Mouse (Mus musculus) heart, postnatal 10 days (tissue): ENCODE data around the gene Fam20a. TPM values are rescaled to one million over a fixed set of nuclear protein-coding genes. Genes with fewer than 3 reads are reported as not detected.
A peak's percentile ranks its signal among the peaks of the same experiment; 100 is the strongest.

Source experiments
- DNase-seq, 2 experiments: peaks; one replicate each; pipeline ENCODE4 v3.0.0; 2021
- intact Hi-C: fragments of 180-260 bp; cut with DNase I; formaldehyde crosslinking; loops from one replicate; pipeline ENCODE4 v1.15.1; 2025
- total RNA-seq, 2 experiments: library from RNA; stranded (reverse); gene quantifications; 2 replicates each; pipeline ENCODE4 v1.2.3; 2021

Gene Fam20a
- total RNA-seq: 1 to 10 TPM; 6.2 to 7.6 TPM

DNA sequence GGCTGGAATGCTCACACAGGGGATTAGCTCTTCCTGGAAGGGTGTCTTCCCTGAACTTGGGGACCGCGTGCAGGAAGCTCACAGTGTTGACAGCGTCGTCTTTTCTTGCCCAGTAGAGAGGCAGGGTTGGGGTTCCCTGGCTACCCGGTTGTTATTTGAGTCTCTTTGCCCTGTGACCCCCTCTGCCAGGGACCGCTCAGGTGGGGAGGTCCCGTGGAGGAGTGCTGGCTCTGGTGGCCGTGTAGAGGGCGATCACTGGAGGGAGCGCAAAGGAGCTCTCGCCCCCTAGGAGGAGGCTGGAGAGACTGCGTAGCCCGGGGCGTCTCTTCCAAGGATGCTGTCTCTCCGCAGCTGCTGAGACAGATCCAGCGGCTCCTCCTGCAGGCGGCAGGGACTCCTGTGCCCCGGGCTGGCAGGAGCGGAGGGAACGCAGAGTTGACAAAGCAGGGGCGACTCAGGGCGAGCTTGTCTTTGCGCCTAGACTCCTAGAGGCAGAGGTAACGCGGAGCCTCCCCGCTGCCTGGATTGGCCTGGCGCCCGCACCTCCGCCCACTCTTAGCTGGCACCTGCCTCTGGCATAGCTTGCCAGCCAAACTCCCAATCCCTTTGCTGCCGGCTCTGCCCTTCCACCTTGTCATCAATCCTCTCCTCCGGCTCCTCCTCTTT, at the start of gene Fam20a:
Gene Fam20a (minus strand): TSS at position 499 of the 666 bp plus-strand sequence.
- peak; percentile 81 to 82 for DNase-seq
- intact Hi-C loops: loop anchor here (1.0 to 2.0 kb wide), 2 partner anchors 51 to 138 kb away; no protein-coding TSS in a partner anchor

DNA sequence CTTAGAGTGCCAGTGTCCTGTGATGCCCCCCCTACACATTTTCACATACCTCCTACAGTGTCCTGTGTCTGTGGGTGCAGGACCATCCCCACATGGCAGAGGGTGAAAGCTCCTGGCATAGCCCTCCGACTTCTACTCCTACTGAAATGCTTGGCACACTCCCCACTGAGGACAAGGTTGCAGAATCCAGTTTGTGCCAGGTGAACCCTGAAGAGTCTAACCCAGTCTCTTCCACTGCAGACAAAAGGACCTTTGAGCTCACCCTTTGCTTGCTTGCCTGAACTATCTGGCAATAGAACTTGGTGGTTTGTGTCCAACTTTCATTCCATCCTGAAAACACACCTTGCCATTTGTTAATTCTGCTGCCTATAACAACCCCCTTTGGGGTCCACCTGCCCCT, 49.3 kb upstream of the Fam20a start:
- intact Hi-C loops: no loop called here
- DNase-seq: no peak

DNA sequence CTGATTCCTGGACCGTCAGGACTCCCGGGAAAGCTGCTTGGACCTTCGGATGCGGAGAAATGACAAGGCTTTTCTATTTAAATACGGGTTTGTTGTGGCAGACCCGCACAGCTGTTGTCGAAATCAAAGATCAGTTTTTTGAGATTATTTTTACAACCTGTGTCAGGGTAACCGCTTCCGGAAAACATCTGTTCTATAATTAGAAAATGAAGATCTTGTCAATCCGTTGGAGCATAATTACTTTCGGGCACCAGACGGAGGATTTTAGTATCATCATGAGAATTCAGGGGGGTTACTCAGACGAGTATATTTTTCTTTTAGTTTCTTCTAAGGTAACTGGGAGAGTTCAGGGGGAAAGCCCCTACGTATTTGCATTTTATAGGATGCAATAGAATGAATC, 48.1 kb upstream of the Fam20a start:
- DNase-seq: no peak
- intact Hi-C loops: no loop called here

DNA sequence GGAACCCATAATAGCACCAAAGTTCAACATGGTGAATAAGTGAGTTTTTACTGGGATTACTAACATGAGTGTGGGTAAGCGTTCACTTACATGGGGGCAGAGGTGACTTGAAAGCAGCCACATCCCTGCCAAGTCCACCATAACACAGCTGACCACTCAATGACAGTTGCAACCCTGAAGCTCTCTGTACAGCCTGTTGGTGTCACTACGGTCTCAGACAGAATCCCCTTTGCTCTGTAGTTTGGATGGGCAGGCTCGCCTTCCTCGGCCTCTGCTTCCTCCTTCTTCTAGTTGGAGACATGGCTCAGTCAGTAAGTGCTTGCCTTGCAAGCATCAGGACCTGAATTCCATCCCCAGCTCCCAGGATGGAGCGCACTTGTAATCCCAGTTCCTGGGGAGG, 47.0 kb upstream of the Fam20a start:
- DNase-seq: no peak
- intact Hi-C loops: no loop called here

DNA sequence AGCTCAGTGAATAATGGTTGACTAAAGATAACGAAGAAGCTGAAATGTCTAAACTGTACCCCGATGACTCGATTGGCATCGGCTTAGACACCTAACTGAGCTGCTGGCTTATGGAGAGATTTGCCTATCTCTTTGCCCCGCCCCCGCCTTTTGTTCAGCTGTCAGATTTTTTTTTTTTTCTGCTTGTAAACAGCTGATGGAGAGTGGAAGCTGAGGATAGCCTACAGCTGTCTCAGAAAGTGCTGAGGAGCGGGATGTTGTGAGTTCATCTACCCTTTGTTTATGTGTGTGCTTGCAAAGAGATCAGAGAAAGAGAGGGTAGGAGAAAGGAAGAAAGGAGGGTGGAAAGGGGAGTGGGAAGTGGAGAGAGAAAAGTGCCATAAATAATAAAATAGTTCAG, 38.0 kb upstream of the Fam20a start:
- intact Hi-C loops: no loop called here
- no peak for DNase-seq

DNA sequence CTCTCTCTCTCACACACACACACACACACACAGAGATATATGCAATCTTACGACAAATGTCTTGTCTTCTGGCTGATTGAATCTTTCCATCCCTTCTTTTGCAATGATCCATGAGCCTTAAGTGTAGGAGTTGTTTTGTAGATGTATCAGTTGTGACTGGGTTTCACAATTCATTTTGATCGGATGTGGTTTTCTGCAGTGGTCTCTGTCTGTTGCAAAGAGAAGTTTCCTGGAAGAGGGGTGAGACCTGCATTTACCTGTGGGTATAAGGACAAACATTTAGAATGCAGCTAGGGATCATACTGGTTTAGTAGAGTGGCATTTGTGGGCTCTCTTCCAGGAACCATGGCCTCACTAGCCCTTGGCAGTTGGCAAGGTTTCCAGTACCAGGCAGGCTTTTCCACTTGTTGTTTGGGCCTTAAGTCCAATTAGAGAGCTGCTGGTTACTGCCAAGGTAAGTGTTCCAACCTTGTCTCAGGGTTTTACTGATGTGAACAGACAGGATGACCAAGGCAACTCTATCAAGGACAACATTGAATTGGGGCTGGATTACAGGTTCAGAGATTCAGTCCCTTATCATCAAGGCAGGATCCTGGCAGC, 36.6 kb upstream of the Fam20a start:
- peak; percentile 23 to 40 for DNase-seq
- intact Hi-C loops: no loop called here

DNA sequence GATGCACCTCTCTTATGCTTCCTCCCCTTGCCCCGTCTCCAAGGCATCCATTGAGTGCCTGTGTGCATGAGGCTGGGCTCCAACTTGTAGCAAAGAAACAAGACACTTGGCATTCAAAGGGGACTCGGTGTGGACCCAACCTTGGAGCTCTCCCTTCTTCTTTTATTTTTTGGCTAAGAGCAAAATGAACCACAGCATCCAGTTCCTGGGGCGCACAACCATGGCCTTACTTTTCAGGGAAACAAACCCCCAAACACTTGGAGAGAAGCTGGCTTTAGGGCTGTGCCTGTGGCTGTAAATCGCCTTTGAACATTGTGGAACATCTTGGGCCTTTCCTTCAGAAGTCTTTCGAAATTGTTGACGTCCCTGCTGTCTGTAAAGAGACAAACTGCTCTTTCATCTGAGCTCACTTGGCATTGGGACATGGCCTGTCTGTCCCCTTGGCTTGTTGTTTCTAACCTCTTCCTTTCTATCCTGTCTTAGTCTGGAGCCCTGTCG, 32.1 kb upstream of the Fam20a start:
- no peak for DNase-seq
- intact Hi-C loops: no loop called here

DNA sequence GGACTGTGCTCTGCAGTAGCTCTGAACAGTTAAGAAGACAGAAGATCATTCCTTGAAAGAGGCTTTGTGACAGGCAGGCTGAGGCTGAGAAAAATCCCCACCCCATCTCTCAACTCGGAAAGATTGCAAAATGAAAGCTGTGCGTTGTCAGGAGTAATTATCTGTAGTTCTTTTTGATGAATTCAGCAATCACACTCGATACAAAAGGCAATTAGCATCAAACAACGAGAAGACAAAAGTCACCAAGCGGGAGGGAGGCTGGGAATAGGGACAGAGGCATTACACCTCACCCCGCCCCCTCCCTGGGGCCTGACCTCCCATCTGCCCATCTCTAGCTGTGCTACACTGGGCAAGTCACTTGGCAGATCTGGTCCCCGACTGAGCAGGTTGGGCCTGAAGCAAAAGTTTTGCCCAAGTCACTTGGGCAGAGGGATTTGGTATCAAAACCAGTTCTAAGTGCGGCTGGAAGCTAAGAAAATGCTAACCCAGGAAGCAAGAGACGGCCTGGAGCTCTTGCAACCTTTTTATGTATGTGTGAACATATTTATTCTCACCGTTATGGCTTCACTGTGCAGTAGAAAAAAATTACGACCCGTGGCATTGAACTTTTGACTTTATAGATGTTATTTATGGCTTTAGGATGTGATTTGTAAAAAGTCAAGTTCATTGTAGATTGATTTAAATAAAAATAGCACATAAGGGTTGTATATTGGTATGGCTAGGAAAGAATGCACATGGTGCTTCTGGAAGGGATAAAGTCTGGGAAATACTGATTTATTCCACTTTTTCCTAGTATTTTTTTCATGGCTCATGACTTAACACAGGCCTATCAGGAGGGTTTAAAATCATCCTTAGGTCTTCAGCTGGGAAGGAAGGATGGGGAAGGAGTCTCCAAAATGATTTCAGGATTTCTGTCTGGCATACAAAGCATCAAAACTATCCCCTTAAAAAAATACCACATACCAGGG, 29.8 kb upstream of the Fam20a start:
- intact Hi-C loops: no loop called here
- no peak for DNase-seq

DNA sequence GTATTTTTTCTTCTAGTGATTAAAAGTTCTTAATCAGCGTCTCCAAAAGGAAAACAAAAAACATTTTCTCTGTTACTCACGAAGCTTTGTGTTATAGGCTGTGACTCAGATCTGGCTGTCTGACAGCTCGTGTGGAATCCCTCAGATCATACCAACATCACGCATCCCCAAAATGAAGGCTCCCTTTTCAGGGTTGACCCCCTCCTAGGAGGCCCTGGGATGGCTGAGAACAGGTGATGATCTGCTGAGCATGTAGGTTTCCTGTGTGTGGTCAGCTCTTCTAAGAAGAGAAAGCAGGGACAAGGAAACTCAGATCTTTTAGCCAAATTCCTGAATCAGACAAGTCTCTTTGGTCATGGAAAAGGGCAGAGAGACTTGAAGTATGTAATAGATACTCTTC, 23.1 kb upstream of the Fam20a start:
- intact Hi-C loops: no loop called here
- DNase-seq: no peak

DNA sequence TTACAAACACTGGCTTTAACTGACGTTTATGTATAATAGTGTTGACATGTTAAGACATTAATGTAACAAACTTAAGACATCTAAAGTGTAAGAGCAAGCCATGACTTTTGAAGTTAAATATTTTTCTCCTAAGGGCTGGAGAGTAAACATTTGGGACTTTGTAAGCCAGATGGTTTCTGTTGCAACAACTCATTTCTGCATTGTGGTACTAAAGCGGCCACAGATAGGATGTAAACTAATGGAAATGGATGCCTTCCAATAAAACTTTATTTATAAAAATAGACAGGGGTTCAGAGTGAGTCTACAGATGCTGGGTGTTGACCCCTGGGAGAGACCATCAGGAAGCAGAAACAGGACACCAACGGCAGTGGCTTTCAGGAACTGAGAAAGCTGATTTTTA, 15.9 kb upstream of the Fam20a start:
- DNase-seq: no peak

DNA sequence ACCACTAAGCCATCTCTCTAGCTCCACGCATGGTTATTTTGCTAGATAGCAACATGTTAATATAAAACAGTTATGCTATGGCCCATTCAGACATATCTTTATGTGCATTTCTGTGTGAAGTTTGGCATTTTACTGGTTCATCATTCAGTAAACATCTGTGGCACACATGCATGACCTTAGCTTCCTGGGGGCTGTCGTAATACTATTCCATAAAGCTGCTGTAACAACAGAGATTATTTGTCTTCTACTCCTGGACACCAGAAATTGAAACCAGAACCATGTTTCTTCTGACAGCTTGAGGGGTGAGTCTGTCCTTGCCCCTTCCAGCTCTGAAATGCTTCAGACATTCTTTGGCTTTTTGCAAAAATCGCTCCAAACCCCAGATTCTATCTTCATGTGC, 14.3 kb upstream of the Fam20a start:
- intact Hi-C loops: no loop called here

More for the DNA sequence above, 15.9 kb upstream of the Fam20a start:
- intact Hi-C loops: no loop called here

DNA sequence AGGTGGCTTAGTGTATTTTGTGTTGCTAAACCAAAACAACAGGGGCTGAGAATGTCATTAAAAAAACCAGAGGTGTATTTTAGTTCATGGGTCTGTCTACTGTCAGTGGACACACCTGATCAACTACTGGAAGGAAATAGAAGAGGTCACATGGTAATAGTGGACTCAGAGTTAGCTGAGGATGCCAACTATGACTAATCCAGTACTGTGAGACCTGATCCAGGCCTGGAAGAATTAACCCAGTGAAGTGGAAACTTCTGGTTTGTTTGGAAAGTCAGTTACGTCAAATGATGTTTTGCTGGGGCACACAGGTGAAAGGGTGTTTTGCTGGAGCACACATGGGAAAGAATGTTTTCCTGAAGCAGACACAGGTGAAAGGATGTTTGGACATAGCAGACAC, 12.3 kb upstream of the Fam20a start:
- intact Hi-C loops: no loop called here
- no peak for DNase-seq

More for the DNA sequence above, 14.3 kb upstream of the Fam20a start:
- no peak for DNase-seq

DNA sequence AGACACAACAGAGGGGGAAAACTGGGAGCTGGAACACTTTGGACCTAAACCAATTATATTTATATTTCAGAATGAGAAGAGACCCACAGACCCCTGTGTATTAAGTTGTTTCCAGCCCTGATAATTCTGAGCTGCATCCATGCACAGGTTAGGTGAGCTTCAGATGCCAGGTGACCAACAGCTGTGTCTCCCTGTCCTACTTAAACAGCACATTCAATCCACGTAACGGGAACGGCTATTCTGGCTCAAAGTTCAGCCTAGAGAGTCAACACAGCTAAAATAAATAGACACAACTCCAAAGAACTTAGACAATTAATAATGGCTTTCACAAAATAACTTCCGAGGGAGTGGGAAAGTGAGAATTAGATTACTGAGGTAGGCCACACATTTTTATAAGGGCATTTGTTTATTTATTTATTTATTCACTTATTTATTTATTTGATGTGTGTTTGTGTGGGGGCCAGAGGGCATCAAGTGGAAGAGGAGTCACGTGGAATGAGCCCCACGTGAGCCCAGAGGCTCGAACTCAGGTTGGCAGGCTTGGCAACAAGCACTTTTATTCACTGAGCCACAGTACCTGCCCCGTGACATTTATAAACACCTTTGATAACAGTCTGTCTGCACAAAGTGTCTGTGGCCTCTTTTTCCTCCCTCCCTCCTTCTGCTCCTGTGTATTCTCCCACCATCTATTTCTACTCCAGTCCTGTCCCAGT, 10.8 kb upstream of the Fam20a start:
- DNase-seq: no peak
- intact Hi-C loops: no loop called here

DNA sequence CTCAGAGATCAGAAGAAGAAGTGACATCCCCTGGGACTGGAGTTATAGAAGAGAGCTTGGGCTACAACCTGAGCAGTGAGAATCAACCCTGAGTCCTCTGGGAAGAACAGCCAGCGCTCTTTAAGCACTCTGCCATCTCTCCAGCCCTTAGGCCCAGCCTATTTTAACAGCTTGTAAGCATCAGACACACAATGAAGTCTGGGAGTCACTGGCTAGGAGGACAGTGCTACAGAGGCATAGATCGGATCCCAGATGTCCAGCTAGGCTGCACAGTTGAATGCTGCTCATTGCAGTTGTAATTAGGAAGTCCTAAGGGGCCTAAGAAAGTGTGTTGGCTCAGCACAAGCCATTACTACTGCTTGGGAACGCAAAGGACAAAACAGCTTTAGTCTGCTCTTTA, 6.3 kb upstream of the Fam20a start:
- DNase-seq: no peak
- intact Hi-C loops: no loop called here

DNA sequence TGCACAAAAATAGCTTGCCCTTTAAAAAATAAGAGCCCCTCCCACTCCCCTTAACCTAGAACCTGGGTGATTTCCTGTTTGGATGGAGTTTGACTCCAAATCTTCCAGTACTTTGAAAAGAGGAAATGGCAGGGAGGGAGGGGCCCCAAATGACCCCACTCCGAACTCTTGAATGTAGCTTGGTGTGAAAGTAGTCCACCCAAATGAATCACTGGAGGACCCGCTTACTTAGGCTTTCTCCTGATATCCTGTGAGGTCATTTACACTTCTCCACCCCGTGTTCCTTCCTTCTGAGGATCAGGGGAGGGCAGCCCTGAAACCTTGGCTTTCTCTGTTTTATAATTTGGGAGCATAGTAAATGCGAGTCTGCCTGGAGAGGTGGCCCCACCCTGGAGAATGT, 632 bp upstream of the Fam20a start:
- intact Hi-C loops: loop anchor here (1.0 kb wide), 1 partner anchor 138 kb away; no protein-coding TSS in a partner anchor
- DNase-seq: peak; percentile 65 to 70

DNA sequence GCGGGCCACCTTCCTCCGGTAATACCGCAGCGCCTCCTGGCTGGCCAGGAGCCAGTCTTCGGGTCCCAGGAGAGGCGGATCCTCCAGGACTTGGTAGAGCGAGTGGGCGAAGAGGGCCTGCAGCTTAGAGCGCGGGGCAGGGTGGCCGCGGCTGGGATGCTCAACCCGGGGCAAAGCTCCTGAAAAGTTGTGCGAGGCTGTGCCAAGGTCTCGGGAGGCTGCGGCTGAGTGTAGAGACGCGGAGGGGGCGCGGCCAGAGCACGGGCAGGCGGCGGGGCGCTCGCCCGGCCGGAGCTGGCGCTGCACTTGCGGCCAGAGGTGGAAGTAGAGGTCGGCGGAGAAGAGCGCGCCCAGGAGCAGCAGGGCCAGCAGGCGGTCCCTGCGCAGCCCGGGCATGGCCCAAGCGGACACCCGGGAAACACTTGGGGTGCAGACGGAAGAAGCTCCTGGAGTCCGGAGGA, 729 bp downstream of the Fam20a start:
- intact Hi-C loops: loop anchor here (2.0 kb wide), 1 partner anchor 51 kb away; no protein-coding TSS in a partner anchor
- DNase-seq: peak; percentile 69 to 76

DNA sequence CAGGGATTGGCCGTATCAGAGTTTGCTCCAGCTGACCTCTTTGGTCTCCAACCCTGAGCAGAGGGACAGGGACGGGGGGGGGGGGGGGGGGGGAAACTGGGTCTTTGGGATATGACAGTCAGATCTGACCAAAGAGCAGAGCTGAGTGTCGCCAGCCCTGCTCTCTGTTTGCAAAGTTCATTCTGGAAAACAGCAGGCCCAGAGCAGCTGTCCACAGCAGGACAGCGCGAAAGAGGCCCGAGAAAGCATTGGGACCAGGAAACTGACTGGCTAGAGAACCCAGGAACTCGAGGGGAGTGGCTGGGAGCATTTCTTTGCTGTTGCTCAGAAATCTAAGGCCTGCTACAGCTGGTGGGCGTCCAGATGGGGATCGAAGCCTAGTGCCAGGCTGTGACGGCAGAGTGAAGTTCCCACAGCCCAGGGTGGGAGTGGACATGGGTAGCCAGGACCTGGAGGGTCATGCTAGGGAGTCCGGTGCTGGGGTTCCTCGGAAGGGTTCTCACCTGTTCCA, 1.2 kb downstream of the Fam20a start:
- intact Hi-C loops: loop anchor here (2.0 kb wide), 1 partner anchor 50 kb away; no protein-coding TSS in a partner anchor

DNA sequence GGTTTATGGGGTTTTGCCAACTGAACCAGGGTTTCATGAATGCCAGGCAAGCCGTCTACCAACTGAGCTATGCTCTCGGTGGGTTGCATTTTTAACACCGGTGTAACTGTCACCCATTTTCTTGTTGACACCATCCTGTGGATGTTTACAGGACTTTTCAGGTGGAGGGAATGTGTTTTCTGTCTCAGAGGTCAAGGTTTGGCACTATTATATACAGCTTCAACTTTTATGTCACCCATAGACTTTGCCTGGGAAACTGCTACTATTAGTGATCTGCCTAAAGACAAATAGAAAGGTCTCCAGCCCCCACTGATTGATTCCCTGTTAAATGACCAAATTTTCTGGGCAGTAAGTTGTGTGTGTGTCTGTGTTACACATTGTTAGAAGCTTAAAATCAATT, 2.7 kb downstream of the Fam20a start:
- no peak for DNase-seq
- intact Hi-C loops: no loop called here

More for the DNA sequence above, 1.2 kb downstream of the Fam20a start:
- DNase-seq: no peak

DNA sequence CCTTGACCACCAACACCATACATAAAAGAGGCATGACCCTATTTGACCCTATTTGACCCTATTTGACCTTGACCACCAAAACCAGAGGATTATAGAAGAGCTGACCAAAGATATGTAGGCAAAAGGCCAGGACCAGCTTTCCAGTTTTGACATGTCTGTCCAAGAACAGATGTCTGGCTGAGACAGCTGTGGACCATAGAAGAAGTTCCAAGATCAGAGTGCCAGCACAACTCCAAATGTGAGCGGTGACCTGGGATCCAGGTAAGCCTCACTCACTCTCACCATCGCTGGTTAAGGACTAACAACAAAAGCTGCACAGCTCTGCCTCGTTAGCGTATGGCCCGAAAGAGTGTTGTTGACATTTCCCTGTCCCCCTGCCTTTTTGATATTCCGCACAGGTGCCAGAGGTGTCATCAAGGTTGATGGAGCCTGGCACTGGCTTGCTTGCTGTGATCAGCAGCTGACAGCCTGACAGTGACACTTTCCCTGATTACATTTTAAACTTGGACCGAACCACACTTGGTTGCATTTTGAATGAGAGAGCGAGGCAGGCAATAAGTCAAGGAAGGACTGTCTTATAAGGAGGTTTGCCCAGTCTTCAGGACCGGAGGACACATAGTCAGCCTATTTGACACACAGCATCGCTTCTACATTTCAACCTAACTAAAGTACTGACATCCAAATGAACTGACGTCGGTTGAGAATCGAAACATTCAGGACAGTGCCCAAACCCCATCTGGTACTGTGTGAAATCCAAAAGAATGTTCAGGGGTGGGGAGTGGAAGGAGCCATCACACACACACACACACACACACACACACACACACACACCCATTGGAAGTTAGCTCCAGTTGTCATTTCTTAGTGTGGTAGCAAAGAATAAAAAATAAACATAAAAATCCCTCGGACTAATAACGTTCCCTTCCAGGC, 3.8 kb downstream of the Fam20a start:
- intact Hi-C loops: no loop called here
- DNase-seq: no peak
